Mouse (Mus musculus) testis, adult 2 months (tissue): ENCODE results near the gene P2rx3.

Experiments used
- CTCF ChIP-seq: fragments of 200-500 bp; IDR thresholded peaks from 2 replicates; pipeline ENCODE4 v1.5.1; 2012; ENCODE audit warnings: low read depth, mild to moderate bottlenecking, inconsistent platforms, low read length, moderate library complexity; ENCODE audit not compliant: control insufficient read depth, insufficient read depth, insufficient replicate concordance
- POLR2A ChIP-seq: fragments of 200-500 bp; IDR thresholded peaks from 2 replicates; pipeline ENCODE4 v1.6.1; 2012; ENCODE audit warnings: low read depth, mild to moderate bottlenecking, inconsistent platforms, low read length, moderate library complexity; ENCODE audit not compliant: control insufficient read depth

GRCm38 (mm10) chr2:85013826-85014587 is 23.3 kb downstream of the P2rx3 start:
- no peak for TF ChIP-seq CTCF
- no peak for TF ChIP-seq POLR2A
